Comparison of ENCODE assay signal across 7 mouse cellular contexts in the genomic region with DNA sequence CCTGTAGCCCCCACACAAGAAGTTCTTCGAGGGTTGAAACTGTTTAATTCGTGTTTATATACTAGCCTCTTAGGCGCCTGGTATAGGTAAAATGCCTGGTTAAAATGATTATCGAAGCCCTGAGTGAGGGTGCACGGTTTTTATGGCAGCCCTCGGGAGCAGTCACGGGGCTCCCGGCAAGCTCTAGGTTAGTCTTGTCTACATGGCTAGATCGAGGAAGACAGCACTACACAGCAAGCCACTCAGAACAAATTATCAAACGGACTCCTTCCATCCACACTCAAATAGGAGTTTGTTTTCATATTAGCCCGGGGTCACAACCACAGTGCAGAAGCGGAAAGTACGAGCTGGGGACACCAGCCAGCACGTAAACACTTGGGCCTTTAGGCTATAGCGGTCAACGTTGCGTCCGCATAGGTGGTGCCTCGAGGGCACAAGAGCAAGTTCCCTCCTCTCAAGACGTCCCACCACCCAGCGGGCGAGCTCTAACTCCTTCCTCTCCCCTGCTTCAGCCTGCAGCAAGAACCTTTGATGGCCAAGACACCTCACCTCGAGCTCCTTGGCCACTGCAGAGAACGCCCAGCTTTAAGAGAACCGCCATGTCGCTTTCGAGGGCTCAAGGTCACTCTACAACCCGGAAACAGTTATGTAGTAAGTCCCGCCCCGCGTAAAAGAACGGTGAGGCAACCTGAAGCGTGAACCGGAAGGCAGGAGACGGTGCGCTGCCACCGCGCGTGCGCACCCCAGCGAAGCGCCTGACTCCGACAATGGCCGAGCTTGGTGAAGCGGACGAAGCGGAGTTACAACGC. TPM values are rescaled to one million over a fixed set of nuclear protein-coding genes. Genes with fewer than 3 reads are reported as not detected.
DNase-seq lines count a peak whose midpoint lies in the region; ATAC-seq lines count a peak whose summit lies in the region.

A gene (minus strand): TSS at position 624 of the 809 bp plus-strand sequence.
A gene (plus strand): TSS at position 722 of the 809 bp plus-strand sequence.

- no peaks in the 10 kb centered on the region for H3K9me3 ChIP-seq in embryonic facial prominence, embryonic 11.5 days (replicated peaks; ENCODE audit: control insufficient read depth, low read length)
- H3K9me3 ChIP-seq in limb, embryonic 10.5 days (replicated peaks) = no peaks in the 10 kb centered on the region
- no peaks in the 10 kb centered on the region for H3K9me3 ChIP-seq in midbrain, embryonic 13.5 days

- H3K27ac ChIP-seq in embryonic facial prominence, embryonic 11.5 days (replicated peaks; ENCODE audit: low read depth, low read length) = peak within 1 kb of the TSS; percentile 70
- peak within 1 kb of the TSS; percentile 88 for H3K27ac ChIP-seq in limb, embryonic 10.5 days
- H3K27ac ChIP-seq in midbrain, embryonic 13.5 days = peak within 1 kb of the TSS; percentile 87

- peak within 1 kb of the TSS; percentile 87 for H3K4me3 ChIP-seq in embryonic facial prominence, embryonic 11.5 days (ENCODE audit: low read depth, low read length)
- peak within 1 kb of the TSS; percentile 74 for H3K4me3 ChIP-seq in limb, embryonic 10.5 days
- H3K4me3 ChIP-seq in midbrain, embryonic 13.5 days (replicated peaks) = peak within 1 kb of the TSS; percentile 91

- peak within 1 kb of the TSS; percentile 64 for H3K4me2 ChIP-seq in embryonic facial prominence, embryonic 11.5 days (ENCODE audit: low read depth, low read length)
- peak within 1 kb of the TSS; percentile 97 for H3K4me2 ChIP-seq in midbrain, embryonic 13.5 days (replicated peaks)

- H3K4me1 ChIP-seq in embryonic facial prominence, embryonic 11.5 days (ENCODE audit: control insufficient read depth, insufficient read depth, low read length) = peaks cover 3% of the 10 kb centered on the region; the same call in 1 of the 2 replicates
- H3K4me1 ChIP-seq in limb, embryonic 10.5 days = peaks cover 18% of the 10 kb centered on the region
- H3K4me1 ChIP-seq in midbrain, embryonic 13.5 days (replicated peaks) = peaks cover 34% of the 10 kb centered on the region

- DNase-seq in adrenal gland, postnatal 14 days = peak; percentile 96
- DNase-seq in embryonic facial prominence, embryonic 11.5 days (ENCODE audit: low spot score) = peak; percentile 98
- peak; percentile 96 for DNase-seq in kidney, adult 11 months
- DNase-seq in limb, embryonic 10.5 days (ENCODE audit: low spot score) = peak; percentile 94
- peak; percentile 88 for DNase-seq in spleen, adult 12 weeks (ENCODE audit: low spot score)

- H3K9ac ChIP-seq in embryonic facial prominence, embryonic 11.5 days (replicated peaks; ENCODE audit: low read length) = peak within 1 kb of the TSS; percentile 85
- H3K9ac ChIP-seq in midbrain, embryonic 13.5 days (replicated peaks) = peak within 1 kb of the TSS; percentile 92

- under 1% methylated on average over 48 of the region's 48 CpGs for WGBS in embryonic facial prominence, embryonic 11.5 days
- WGBS in limb, embryonic 10.5 days = under 1% methylated on average over 48 of the region's 48 CpGs
- WGBS in midbrain, embryonic 13.5 days = 1% methylated on average over 48 of the region's 48 CpGs

- ATAC-seq in embryonic facial prominence, embryonic 11.5 days (replicated peaks; ENCODE audit: insufficient number of reproducible peaks, low FRiP score, low TSS enrichment, low read depth) = peak; percentile 96
- ATAC-seq in granulocyte monocyte progenitor cell, adult 5-6 weeks (replicated peaks; ENCODE audit: poor library complexity, severe bottlenecking) = peak; percentile 95
- peak; percentile 98 for ATAC-seq in midbrain, embryonic 13.5 days

- H3K36me3 ChIP-seq in embryonic facial prominence, embryonic 11.5 days (replicated peaks; ENCODE audit: control insufficient read depth, insufficient read depth, low read depth, low read length) = peaks cover 3% of the 10 kb centered on the region
- H3K36me3 ChIP-seq in limb, embryonic 10.5 days = peaks cover 60% of the 10 kb centered on the region
- H3K36me3 ChIP-seq in midbrain, embryonic 13.5 days = peaks cover 44% of the 10 kb centered on the region

- no peaks in the 10 kb centered on the region for H3K27me3 ChIP-seq in embryonic facial prominence, embryonic 11.5 days (ENCODE audit: control insufficient read depth, insufficient read depth, low read length)
- H3K27me3 ChIP-seq in limb, embryonic 10.5 days (ENCODE audit: low read depth, poor library complexity, severe bottlenecking) = no peaks in the 10 kb centered on the region
- no peaks in the 10 kb centered on the region for H3K27me3 ChIP-seq in midbrain, embryonic 13.5 days

RNA-seq across cellular contexts. Expression of the first gene that starts in this region (rescaled TPM):
- 554 and 565 TPM in 2 replicates for total RNA-seq in adrenal gland, postnatal 14 days (2021)
- polyA plus RNA-seq in embryonic facial prominence, embryonic 11.5 days (2014; fragmentation: Nextera tagmentation; extraction: Ambion mirVana) = 302 and 308 TPM in 2 replicates
- total RNA-seq in granulocyte monocyte progenitor cell, adult 5-6 weeks (2014; fragmentation: Nextera tagmentation) = 172 and 230 TPM in 2 replicates
- total RNA-seq in granulocyte monocyte progenitor cell, adult 5-6 weeks (2017) = 178 and 221 TPM in 2 replicates
- polyA plus RNA-seq in limb, embryonic 10.5 days (2016; fragmentation: Nextera tagmentation; extraction: Ambion mirVana) = 337 and 352 TPM in 2 replicates
- 209 and 210 TPM in 2 replicates for polyA plus RNA-seq in midbrain, embryonic 13.5 days (2015; fragmentation: Nextera tagmentation; extraction: Ambion mirVana)

RNA-seq across cellular contexts. Expression of the second gene that starts in this region (rescaled TPM):
- 171 and 184 TPM in 2 replicates for total RNA-seq in adrenal gland, postnatal 14 days (2021)
- 301 and 326 TPM in 2 replicates for polyA plus RNA-seq in embryonic facial prominence, embryonic 11.5 days (2014; fragmentation: Nextera tagmentation; extraction: Ambion mirVana)
- total RNA-seq in granulocyte monocyte progenitor cell, adult 5-6 weeks (2014; fragmentation: Nextera tagmentation) = 134 and 159 TPM in 2 replicates
- 238 and 258 TPM in 2 replicates for total RNA-seq in granulocyte monocyte progenitor cell, adult 5-6 weeks (2017)
- 297 and 307 TPM in 2 replicates for polyA plus RNA-seq in limb, embryonic 10.5 days (2016; fragmentation: Nextera tagmentation; extraction: Ambion mirVana)
- 386 and 397 TPM in 2 replicates for polyA plus RNA-seq in midbrain, embryonic 13.5 days (2015; fragmentation: Nextera tagmentation; extraction: Ambion mirVana)

Comparison
In these comparisons a context has a peak if more than half of its experiments do, and no peak if none do; other contexts are left out.
1. Peak in every context shown above with its lines: DNase-seq, ATAC-seq, H3K4me3 ChIP-seq and H3K27ac ChIP-seq.